Mouse (Mus musculus) thymus, adult 2 months (tissue): ENCODE results near the gene Ccnl2. TPM values are rescaled to one million over a fixed set of nuclear protein-coding genes. Genes with fewer than 3 reads are reported as not detected.
A peak's percentile ranks its signal among the peaks of the same experiment; 100 is the strongest.

Source experiments
- DNase-seq: peaks from one replicate; pipeline ENCODE4 v3.0.0; 2021
- H3K27ac ChIP-seq: fragments of 200-500 bp; 2 replicates; pipeline ENCODE4 v1.5.1; 2012; ENCODE audit warnings: low read length, control low read depth; ENCODE audit not compliant: control insufficient read depth, insufficient read depth
- H3K27me3 ChIP-seq: fragments of 200-500 bp; 2 replicates; pipeline ENCODE4 v1.6.1; 2012; ENCODE audit warnings: mild to moderate bottlenecking, low read length, moderate library complexity, mixed read lengths; ENCODE audit not compliant: control insufficient read depth, insufficient read depth
- H3K36me3 ChIP-seq: fragments of 200-500 bp; 2 replicates; pipeline ENCODE4 v1.6.1; 2012; ENCODE audit warnings: mild to moderate bottlenecking, low read length, moderate library complexity; ENCODE audit not compliant: control insufficient read depth, insufficient read depth
- H3K4me1 ChIP-seq: fragments of 200-500 bp; replicated peaks from 2 replicates; pipeline ENCODE4 v1.6.1; 2012; ENCODE audit warnings: low read length; ENCODE audit not compliant: control insufficient read depth, insufficient read depth
- H3K4me3 ChIP-seq: fragments of 200-500 bp; 2 replicates; pipeline ENCODE4 v1.5.1; 2012; ENCODE audit warnings: mild to moderate bottlenecking, low read length, control low read depth, moderate library complexity; ENCODE audit not compliant: control insufficient read depth, insufficient read depth
- CTCF ChIP-seq: fragments of 200-500 bp; IDR thresholded peaks from 2 replicates; pipeline ENCODE4 v1.5.1; 2012; ENCODE audit warnings: mild to moderate bottlenecking, control low read depth, low read length, moderate library complexity, borderline replicate concordance; ENCODE audit not compliant: control insufficient read depth, poor library complexity, insufficient read depth; ENCODE audit errors: extremely low read depth
- POLR2A ChIP-seq: fragments of 200-500 bp; IDR thresholded peaks from 2 replicates; pipeline ENCODE4 v1.6.1; 2012; ENCODE audit warnings: mild to moderate bottlenecking, low read length, control low read depth, moderate library complexity; ENCODE audit not compliant: control insufficient read depth, poor library complexity, insufficient read depth; ENCODE audit errors: extremely low read depth
- WGBS: fragments of 180-500 bp; shearing (Covaris S2); methylation state at CpG from one replicate; pipeline ENCODE4 v1.1.7; 2018; 5-methylcytosine and 5-hydroxymethylcytosine counted together
- polyA plus RNA-seq: library from polyadenylated mRNA; depleted of rRNA; stranded (reverse); fragments of >200 nt; gene quantifications from 2 replicates; pipeline ENCODE4 v1.2.3, GENCODE M21; 2012; rRNA removed

Gene Ccnl2
- polyA plus RNA-seq, 1 experiment, result 145 TPM

DNA sequence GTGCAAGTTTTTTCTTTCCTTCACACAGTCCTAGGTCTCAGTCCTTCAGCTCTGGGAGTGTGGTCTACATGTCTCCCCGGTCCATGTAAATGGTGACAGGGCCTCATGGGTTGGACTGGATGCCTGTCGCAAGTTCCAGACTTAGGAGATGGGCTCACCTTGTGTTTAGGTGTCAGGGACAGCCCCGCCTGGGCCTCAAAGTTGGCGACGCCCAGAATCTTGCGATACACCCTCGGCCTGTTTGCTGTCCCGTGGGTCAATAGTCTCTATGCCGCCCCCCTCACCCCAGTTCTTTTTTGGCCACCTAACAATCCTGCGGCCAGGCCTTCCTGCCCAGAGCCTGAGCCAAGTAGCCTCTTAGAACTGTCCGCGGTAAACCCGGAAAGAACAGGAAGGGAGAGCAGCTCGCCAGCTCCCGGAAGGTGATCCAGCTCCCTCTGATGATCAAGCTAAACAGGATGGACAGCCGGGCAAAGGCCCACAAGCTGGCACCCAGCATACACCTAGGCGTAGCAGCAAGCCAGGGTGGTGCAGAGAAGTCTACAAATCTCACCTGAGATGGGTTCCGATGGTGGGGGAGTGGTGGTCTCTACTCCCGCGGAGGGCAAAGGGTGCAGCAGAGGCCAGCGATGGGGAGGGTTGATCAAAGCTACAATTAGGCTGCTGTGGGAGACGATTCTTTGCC is 56.5 kb downstream of the Ccnl2 start:
- peaks cover 18% of the 10 kb centered on the region for H3K36me3 ChIP-seq
- no peak overlapping the region for H3K27ac ChIP-seq
- H3K4me1 ChIP-seq, result peaks cover 13% of the 10 kb centered on the region
- WGBS, result 11% methylated on average over 22 of the region's 22 CpGs
- TF ChIP-seq POLR2A (no peak), CTCF (no peak)
- peak; percentile 19 for DNase-seq
- peak overlapping the region; percentile 69 for H3K4me3 ChIP-seq
- no peaks in the 10 kb centered on the region for H3K27me3 ChIP-seq

GRCm38 (mm10) chr4:155869317-155870033 is 57.2 kb downstream of the Ccnl2 start, which contains the start of the genes Cptp and Ints11:
TSS of gene Cptp (minus strand) at chr4:155869440.
TSS of gene Ints11 (plus strand) at chr4:155869546.
- DNase-seq, result peak; percentile 97
- Histone ChIP-seq H3K4me1 (peaks cover 13% of the 10 kb centered on the region), H3K4me3 (peak within 1 kb of the TSS; percentile 91), H3K27ac (peak within 1 kb of the TSS; percentile 10; the same call in 1 of the 2 replicates), H3K36me3 (peaks cover 21% of the 10 kb centered on the region), H3K27me3 (no peaks in the 10 kb centered on the region)
- TF ChIP-seq CTCF (no peak; the same call in 1 of the 2 replicates), POLR2A (peak; percentile 81)
- WGBS, result under 1% methylated on average over 63 of the region's 63 CpGs

- Histone ChIP-seq H3K4me1 (peaks cover 13% of the 10 kb centered on the region), H3K27ac (no peak overlapping the region), H3K36me3 (peaks cover 33% of the 10 kb centered on the region), H3K27me3 (no peaks in the 10 kb centered on the region), H3K4me3 (no peak overlapping the region)
- no peak for TF ChIP-seq CTCF
- 96% methylated on average over 7 of the region's 7 CpGs for WGBS
- no peak for DNase-seq
These were observed 59.1 kb downstream of the Ccnl2 start for GRCm38 (mm10) chr4:155871404-155871803.

Other genes with a start within 250 kb of the Ccnl2 start
- 17.1 and 19.1 TPM in 2 replicates for gene Slc35e2, start 211.1 kb upstream of the Ccnl2 start, polyA plus RNA-seq
- gene Cdk11b, start 187.6 kb upstream of the Ccnl2 start, polyA plus RNA-seq, result 34.4 and 42.1 TPM in 2 replicates
- gene Gm10563, start 167.1 kb upstream of the Ccnl2 start, polyA plus RNA-seq, result not detected in 2 replicates
- gene Mmp23, start 159.1 kb upstream of the Ccnl2 start, polyA plus RNA-seq, result 17.0 and 17.8 TPM in 2 replicates
- gene Mib2, start 143.3 kb upstream of the Ccnl2 start, polyA plus RNA-seq, result 91.2 and 99.7 TPM in 2 replicates
- 17.4 and 18.5 TPM in 2 replicates for gene Fndc10, start 118.1 kb upstream of the Ccnl2 start, polyA plus RNA-seq
- 184 and 186 TPM in 2 replicates for gene Ssu72, start 107.7 kb upstream of the Ccnl2 start, polyA plus RNA-seq
- gene Tmem240, start 77.7 kb upstream of the Ccnl2 start, polyA plus RNA-seq, result 4.9 and 5.1 TPM in 2 replicates
- gene Atad3a, start 51.4 kb upstream of the Ccnl2 start, polyA plus RNA-seq, result 87.0 and 93.1 TPM in 2 replicates
- gene Vwa1, start 37.8 kb upstream of the Ccnl2 start, polyA plus RNA-seq, result 11.2 and 13.5 TPM in 2 replicates
- gene Tmem88b, start 26.6 kb upstream of the Ccnl2 start, polyA plus RNA-seq, result 0.55 and 0.58 TPM in 2 replicates
- 0.42 and 0.92 TPM in 2 replicates for gene Ankrd65, start 22.1 kb upstream of the Ccnl2 start, polyA plus RNA-seq
- 74.6 and 77.9 TPM in 2 replicates for gene Mrpl20, start 9.6 kb upstream of the Ccnl2 start, polyA plus RNA-seq
- 230 and 238 TPM in 2 replicates for gene Aurkaip1, start 18.8 kb downstream of the Ccnl2 start, polyA plus RNA-seq
- gene Mxra8, start 27.2 kb downstream of the Ccnl2 start, polyA plus RNA-seq, result 30.7 and 43.4 TPM in 2 replicates
- gene Dvl1, start 34.9 kb downstream of the Ccnl2 start, polyA plus RNA-seq, result 152 and 184 TPM in 2 replicates
- 2.7 and 3.0 TPM in 2 replicates for gene Tas1r3, start 50.9 kb downstream of the Ccnl2 start, polyA plus RNA-seq
- 31.9 and 32.2 TPM in 2 replicates for gene Cptp, start 57.0 kb downstream of the Ccnl2 start, polyA plus RNA-seq
- gene Ints11, start 57.1 kb downstream of the Ccnl2 start, polyA plus RNA-seq, result 107 and 108 TPM in 2 replicates
- gene Pusl1, start 79.3 kb downstream of the Ccnl2 start, polyA plus RNA-seq, result 83.2 and 91.1 TPM in 2 replicates
- 77.6 and 86.1 TPM in 2 replicates for gene Acap3, start 79.3 kb downstream of the Ccnl2 start, polyA plus RNA-seq
- gene Ube2j2, start 131.3 kb downstream of the Ccnl2 start, polyA plus RNA-seq, result 122 and 147 TPM in 2 replicates
- 19.3 and 21.6 TPM in 2 replicates for gene C1qtnf12, start 149.8 kb downstream of the Ccnl2 start, polyA plus RNA-seq
- 9.5 and 10.8 TPM in 2 replicates for gene B3galt6, start 180.2 kb downstream of the Ccnl2 start, polyA plus RNA-seq
- 65.6 and 68.4 TPM in 2 replicates for gene Sdf4, start 180.4 kb downstream of the Ccnl2 start, polyA plus RNA-seq
- gene Tnfrsf4, start 201.4 kb downstream of the Ccnl2 start, polyA plus RNA-seq, result 68.9 and 81.3 TPM in 2 replicates
- 82.1 and 85.2 TPM in 2 replicates for gene Tnfrsf18, start 213.7 kb downstream of the Ccnl2 start, polyA plus RNA-seq
- gene Ttll10, start 246.9 kb downstream of the Ccnl2 start, polyA plus RNA-seq, result 2.4 and 3.5 TPM in 2 replicates